Mouse (Mus musculus): Measurements from ENCODE around the gene Wdtc1. TPM values are rescaled to one million over a fixed set of nuclear protein-coding genes. Genes with fewer than 3 reads are reported as not detected.

Wdtc1 gene
- polyA plus RNA-seq, 1 experiment = 107 TPM

- no peaks in the 10 kb centered on the region; the same call in 1 of the 2 replicates for H3K4me1 ChIP-seq (replicated peaks; ENCODE audit: control insufficient read depth, insufficient read depth, low read length)
- H3K36me3 ChIP-seq (ENCODE audit: control insufficient read depth, insufficient read depth, low read length) = no peaks in the 10 kb centered on the region
- H3K4me3 ChIP-seq (ENCODE audit: control insufficient read depth, insufficient read depth, low read length) = peak overlapping the region; percentile 60
- no peaks in the 10 kb centered on the region for H3K27me3 ChIP-seq (ENCODE audit: control insufficient read depth, insufficient read depth, low read length)
- no peak overlapping the region for H3K27ac ChIP-seq (ENCODE audit: control insufficient read depth, insufficient read depth, low read length)
- 16% methylated on average over 14 of the region's 14 CpGs for whole genome bisulfite sequencing
- DNase-seq = no peak
- TF ChIP-seq CTCF (IDR thresholded peaks at IDR 0.05; ENCODE audit: borderline replicate concordance, control insufficient read depth, extremely low read depth, insufficient read depth, low read length, poor library complexity) = no peak
- TF ChIP-seq POLR2A (IDR thresholded peaks at IDR 0.05; ENCODE audit: control insufficient read depth, extremely low read depth, insufficient read depth, low read length, poor library complexity) = no peak
Observed at GRCm38 (mm10) chr4:133337833-133338520, 15.3 kb downstream of the Wdtc1 start.

DNA sequence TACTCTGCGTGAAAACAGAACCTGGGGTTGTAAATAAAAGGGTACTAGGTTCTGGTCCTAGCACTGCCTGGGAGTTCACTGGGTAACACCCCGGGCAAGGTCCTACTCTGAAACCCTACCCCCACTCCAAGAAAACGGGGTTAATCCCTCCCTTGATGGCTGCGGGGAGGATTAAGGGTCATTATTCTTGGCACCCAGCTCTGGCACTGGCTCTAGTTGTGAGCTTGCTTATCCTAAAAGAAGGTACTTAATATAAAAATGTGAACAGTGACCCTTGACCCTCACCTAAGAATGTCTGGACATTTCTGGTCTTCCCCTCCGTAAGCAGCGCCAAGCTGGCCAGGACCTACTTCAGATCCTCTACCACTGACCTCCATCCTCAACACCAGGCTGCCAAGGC is 20.0 kb downstream of the Wdtc1 start:
- no peaks in the 10 kb centered on the region for H3K36me3 ChIP-seq (ENCODE audit: control insufficient read depth, insufficient read depth, low read length)
- H3K27me3 ChIP-seq (ENCODE audit: control insufficient read depth, insufficient read depth, low read length) = no peaks in the 10 kb centered on the region
- WGBS = 98% methylated on average over 6 of the region's 6 CpGs
- DNase-seq = no peak
- TF ChIP-seq CTCF (IDR thresholded peaks at IDR 0.05; ENCODE audit: borderline replicate concordance, control insufficient read depth, extremely low read depth, insufficient read depth, low read length, poor library complexity) = no peak
- peaks cover 14% of the 10 kb centered on the region for H3K4me1 ChIP-seq (replicated peaks; ENCODE audit: control insufficient read depth, insufficient read depth, low read length)
- no peak overlapping the region for H3K27ac ChIP-seq (ENCODE audit: control insufficient read depth, insufficient read depth, low read length)
- no peak overlapping the region for H3K4me3 ChIP-seq (ENCODE audit: control insufficient read depth, insufficient read depth, low read length)

DNA sequence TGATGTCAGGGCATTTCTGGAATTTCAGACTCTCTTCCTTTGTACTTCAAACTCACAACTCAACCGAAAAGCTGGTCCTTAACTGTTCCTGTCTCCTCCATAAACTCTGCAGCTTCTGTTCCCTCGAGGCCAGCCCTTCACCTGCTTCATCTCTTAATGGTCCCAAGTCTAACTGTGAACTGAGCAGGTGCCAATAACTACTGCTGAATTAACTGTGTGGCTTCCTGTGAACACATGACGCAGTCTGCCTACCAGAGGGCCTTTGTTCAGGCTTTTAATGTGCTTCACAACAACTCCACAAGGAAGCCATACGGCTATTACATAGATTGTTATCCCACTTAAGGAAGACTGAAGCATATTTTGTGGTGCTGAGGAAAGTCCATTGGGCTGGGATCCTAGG is 23.0 kb downstream of the Wdtc1 start:
- peak; percentile 26 for DNase-seq
- Histone ChIP-seq H3K27ac (ENCODE audit: control insufficient read depth, insufficient read depth, low read length) (peak overlapping the region; percentile 12; the same call in 1 of the 2 replicates), H3K4me3 (ENCODE audit: control insufficient read depth, insufficient read depth, low read length) (no peak overlapping the region), H3K4me1 (replicated peaks; ENCODE audit: control insufficient read depth, insufficient read depth, low read length) (peaks cover 22% of the 10 kb centered on the region), H3K27me3 (ENCODE audit: control insufficient read depth, insufficient read depth, low read length) (no peaks in the 10 kb centered on the region), H3K36me3 (ENCODE audit: control insufficient read depth, insufficient read depth, low read length) (no peaks in the 10 kb centered on the region)
- TF ChIP-seq CTCF (IDR thresholded peaks at IDR 0.05; ENCODE audit: borderline replicate concordance, control insufficient read depth, extremely low read depth, insufficient read depth, low read length, poor library complexity) = no peak
- TF ChIP-seq POLR2A (IDR thresholded peaks at IDR 0.05; ENCODE audit: control insufficient read depth, extremely low read depth, insufficient read depth, low read length, poor library complexity) = no peak
- 21% methylated on average over 4 of the region's 4 CpGs for WGBS

- peak; percentile 17 for DNase-seq
- Histone ChIP-seq H3K27ac (ENCODE audit: control insufficient read depth, insufficient read depth, low read length) (no peak overlapping the region), H3K36me3 (ENCODE audit: control insufficient read depth, insufficient read depth, low read length) (no peaks in the 10 kb centered on the region), H3K4me3 (ENCODE audit: control insufficient read depth, insufficient read depth, low read length) (no peak overlapping the region), H3K27me3 (ENCODE audit: control insufficient read depth, insufficient read depth, low read length) (no peaks in the 10 kb centered on the region), H3K4me1 (replicated peaks; ENCODE audit: control insufficient read depth, insufficient read depth, low read length) (peaks cover 22% of the 10 kb centered on the region)
- WGBS = 16% methylated on average over 7 of the region's 7 CpGs
- no peak for TF ChIP-seq POLR2A (IDR thresholded peaks at IDR 0.05; ENCODE audit: control insufficient read depth, extremely low read depth, insufficient read depth, low read length, poor library complexity)
- TF ChIP-seq CTCF (IDR thresholded peaks at IDR 0.05; ENCODE audit: borderline replicate concordance, control insufficient read depth, extremely low read depth, insufficient read depth, low read length, poor library complexity) = no peak
Observed at GRCm38 (mm10) chr4:133328129-133328528, 25.2 kb downstream of the Wdtc1 start.

- peaks cover 13% of the 10 kb centered on the region for H3K36me3 ChIP-seq (ENCODE audit: control insufficient read depth, insufficient read depth, low read length)
- no peaks in the 10 kb centered on the region for H3K4me1 ChIP-seq (replicated peaks; ENCODE audit: control insufficient read depth, insufficient read depth, low read length)
- DNase-seq = no peak
- no peak overlapping the region for H3K4me3 ChIP-seq (ENCODE audit: control insufficient read depth, insufficient read depth, low read length)
- H3K27me3 ChIP-seq (ENCODE audit: control insufficient read depth, insufficient read depth, low read length) = no peaks in the 10 kb centered on the region
- 98% methylated on average over 3 of the region's 3 CpGs for WGBS
- TF ChIP-seq CTCF (IDR thresholded peaks at IDR 0.05; ENCODE audit: borderline replicate concordance, control insufficient read depth, extremely low read depth, insufficient read depth, low read length, poor library complexity) (no peak), POLR2A (IDR thresholded peaks at IDR 0.05; ENCODE audit: control insufficient read depth, extremely low read depth, insufficient read depth, low read length, poor library complexity) (no peak)
- no peak overlapping the region for H3K27ac ChIP-seq (ENCODE audit: control insufficient read depth, insufficient read depth, low read length)
Observed at GRCm38 (mm10) chr4:133319667-133320066, 33.6 kb downstream of the Wdtc1 start.

- 91% methylated on average over 5 of the region's 5 CpGs for whole genome bisulfite sequencing
- peaks cover 19% of the 10 kb centered on the region for H3K36me3 ChIP-seq (ENCODE audit: control insufficient read depth, insufficient read depth, low read length)
- H3K27ac ChIP-seq (ENCODE audit: control insufficient read depth, insufficient read depth, low read length) = no peak overlapping the region
- TF ChIP-seq POLR2A (IDR thresholded peaks at IDR 0.05; ENCODE audit: control insufficient read depth, extremely low read depth, insufficient read depth, low read length, poor library complexity) = no peak
- no peak for TF ChIP-seq CTCF (IDR thresholded peaks at IDR 0.05; ENCODE audit: borderline replicate concordance, control insufficient read depth, extremely low read depth, insufficient read depth, low read length, poor library complexity)
- no peaks in the 10 kb centered on the region for H3K4me1 ChIP-seq (replicated peaks; ENCODE audit: control insufficient read depth, insufficient read depth, low read length)
- H3K27me3 ChIP-seq (ENCODE audit: control insufficient read depth, insufficient read depth, low read length) = no peaks in the 10 kb centered on the region
- no peak overlapping the region for H3K4me3 ChIP-seq (ENCODE audit: control insufficient read depth, insufficient read depth, low read length)
- DNase-seq = no peak
Observed at GRCm38 (mm10) chr4:133315991-133316390, 37.3 kb downstream of the Wdtc1 start.

DNA sequence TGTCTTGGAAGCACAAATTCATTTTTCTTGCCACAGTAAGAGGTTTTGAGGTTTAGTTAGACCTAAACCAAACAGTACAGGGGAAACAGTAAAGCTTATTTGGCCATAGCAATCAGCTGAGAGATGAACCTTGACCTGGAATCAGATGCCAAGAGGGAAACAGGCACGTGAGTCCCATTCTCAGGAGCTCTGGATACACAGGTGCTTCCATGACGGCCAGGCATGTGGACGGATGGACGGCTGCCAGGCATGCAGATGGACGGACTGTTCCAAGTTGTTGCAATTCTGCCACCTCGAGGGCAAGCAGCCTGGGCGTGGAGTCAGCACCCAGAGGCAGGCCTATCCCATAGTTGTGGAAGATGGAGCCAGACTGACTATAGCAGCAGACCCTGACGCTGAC is 38.4 kb downstream of the Wdtc1 start:
- no peak overlapping the region for H3K27ac ChIP-seq (ENCODE audit: control insufficient read depth, insufficient read depth, low read length)
- 94% methylated on average over 8 of the region's 8 CpGs for WGBS
- TF ChIP-seq CTCF (IDR thresholded peaks at IDR 0.05; ENCODE audit: borderline replicate concordance, control insufficient read depth, extremely low read depth, insufficient read depth, low read length, poor library complexity) (no peak), POLR2A (IDR thresholded peaks at IDR 0.05; ENCODE audit: control insufficient read depth, extremely low read depth, insufficient read depth, low read length, poor library complexity) (no peak)
- H3K4me3 ChIP-seq (ENCODE audit: control insufficient read depth, insufficient read depth, low read length) = no peak overlapping the region
- no peak for DNase-seq
- no peaks in the 10 kb centered on the region for H3K4me1 ChIP-seq (replicated peaks; ENCODE audit: control insufficient read depth, insufficient read depth, low read length)
- no peaks in the 10 kb centered on the region for H3K27me3 ChIP-seq (ENCODE audit: control insufficient read depth, insufficient read depth, low read length)
- peaks cover 19% of the 10 kb centered on the region for H3K36me3 ChIP-seq (ENCODE audit: control insufficient read depth, insufficient read depth, low read length)
